Mouse (Mus musculus) bone marrow, adult 2 months (tissue): ENCODE data around the gene Rhot2.

Experiments
- CTCF ChIP-seq: fragments of 200-500 bp; IDR thresholded peaks from 2 replicates; pipeline ENCODE4 v1.5.1; 2011; ENCODE audit warnings: low read length, control low read depth; ENCODE audit not compliant: control insufficient read depth, insufficient read depth
- POLR2A ChIP-seq: fragments of 200-500 bp; IDR thresholded peaks from 2 replicates; pipeline ENCODE4 v1.6.1; 2011; ENCODE audit warnings: low read depth, mild to moderate bottlenecking, control low read depth, low read length, borderline replicate concordance; ENCODE audit not compliant: control insufficient read depth

DNA sequence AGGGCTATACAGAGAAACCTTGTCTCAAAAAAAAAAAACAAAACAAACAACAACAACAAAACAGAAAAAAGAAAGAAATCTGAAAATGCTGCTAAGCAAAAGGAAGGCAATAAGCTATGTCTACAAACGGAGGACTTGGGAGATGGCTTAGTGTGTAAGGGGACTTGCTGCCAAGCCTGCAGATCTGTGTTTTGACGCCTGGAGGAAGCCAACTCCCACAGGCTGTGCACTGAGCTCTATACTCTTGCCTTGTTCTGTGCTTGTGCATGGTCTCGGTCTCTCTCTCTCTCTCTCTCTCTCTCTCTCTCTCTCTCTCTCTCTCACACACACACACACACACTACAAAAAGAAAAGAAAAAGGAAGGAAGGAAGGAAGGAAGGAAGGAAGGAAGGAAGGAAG is 44.2 kb upstream of the Rhot2 start:
- TF ChIP-seq CTCF (no peak), POLR2A (no peak)
